Mouse (Mus musculus) cerebellum, postnatal 36 days (tissue): ENCODE measurements at regions not wholly inside any gene's neighbourhood (a gene's known extent, or its start where the extent isn't known, plus 50 kb on each side); places are given as distances from the start of the nearest gene placed in this dataset.

Experiments
- DNase-seq, 2 experiments: peaks; one replicate each; pipeline ENCODE4 v3.0.0; 2021 to 2022; ENCODE audit warnings: mixed read lengths in 2 of 2

DNA sequence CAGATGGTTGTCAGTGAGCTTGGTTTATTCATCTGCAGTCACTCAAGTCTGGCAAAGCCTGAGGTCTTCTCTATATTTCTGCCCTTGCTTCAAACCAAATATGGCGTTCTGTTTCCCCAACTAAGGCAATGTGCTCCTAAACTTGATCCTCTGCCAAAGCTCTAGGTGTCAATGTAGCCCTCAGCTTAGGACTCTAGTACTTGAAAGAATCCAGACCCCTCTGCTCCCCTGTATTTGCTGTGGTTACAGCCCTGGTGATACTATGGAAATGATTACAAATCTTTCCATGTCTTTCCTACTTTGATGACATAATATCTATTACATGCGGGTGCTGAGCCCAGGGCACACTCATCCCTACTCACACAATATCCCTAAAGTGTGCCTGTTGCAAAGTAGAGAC lies 672.9 kb upstream of the Tbl1xr1 start:
- no peak for DNase-seq

- DNase-seq = no peak
Measured at GRCm38 (mm10) chr3:21404058-21404457, 672.4 kb upstream of the Tbl1xr1 start.

DNA sequence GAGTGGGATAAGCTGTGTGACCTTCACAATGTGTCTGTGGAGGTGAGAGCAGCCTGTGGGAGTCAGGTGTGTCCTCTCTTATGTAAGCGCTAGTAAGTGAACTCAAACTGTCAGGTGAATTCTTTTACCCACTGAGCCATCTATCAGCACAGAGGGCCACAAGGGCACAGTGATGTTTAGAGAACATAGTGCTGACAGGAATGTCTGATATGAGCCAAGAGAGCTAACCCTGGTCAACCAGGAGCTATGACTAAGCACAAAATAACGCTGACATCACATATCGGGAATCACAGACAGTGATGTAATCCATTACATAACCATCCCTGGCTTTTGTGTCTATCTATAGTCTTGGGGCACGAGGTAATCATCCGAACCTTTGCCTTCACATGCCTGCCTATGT lies 669.4 kb upstream of the Tbl1xr1 start:
- no peak for DNase-seq

GRCm38 (mm10) chr3:21412010-21412409 lies 664.4 kb upstream of the Tbl1xr1 start:
- DNase-seq = no peak

GRCm38 (mm10) chr3:21423139-21423538 lies 653.3 kb upstream of the Tbl1xr1 start:
- no peak for DNase-seq

DNA sequence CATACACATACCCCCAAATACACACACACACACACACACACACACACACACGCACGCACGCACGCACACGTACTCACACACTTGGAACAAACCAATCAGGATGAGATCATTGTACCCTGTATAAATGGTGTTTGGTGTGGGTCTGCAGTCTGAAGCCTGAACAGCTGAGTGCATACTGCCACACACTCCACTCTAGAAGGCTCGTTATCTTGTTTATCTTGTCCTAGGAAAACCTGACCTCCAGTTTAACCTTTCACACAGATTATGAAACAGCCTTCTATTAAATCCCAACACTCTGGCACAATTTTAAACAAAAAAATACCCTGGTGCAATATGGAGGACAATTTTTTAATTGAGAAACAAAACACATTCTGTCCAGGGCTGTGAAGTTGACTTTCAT lies 649.9 kb upstream of the Tbl1xr1 start:
- no peak for DNase-seq

- DNase-seq = no peak
Measured at GRCm38 (mm10) chr3:21427408-21428031, 648.9 kb upstream of the Tbl1xr1 start.

DNA sequence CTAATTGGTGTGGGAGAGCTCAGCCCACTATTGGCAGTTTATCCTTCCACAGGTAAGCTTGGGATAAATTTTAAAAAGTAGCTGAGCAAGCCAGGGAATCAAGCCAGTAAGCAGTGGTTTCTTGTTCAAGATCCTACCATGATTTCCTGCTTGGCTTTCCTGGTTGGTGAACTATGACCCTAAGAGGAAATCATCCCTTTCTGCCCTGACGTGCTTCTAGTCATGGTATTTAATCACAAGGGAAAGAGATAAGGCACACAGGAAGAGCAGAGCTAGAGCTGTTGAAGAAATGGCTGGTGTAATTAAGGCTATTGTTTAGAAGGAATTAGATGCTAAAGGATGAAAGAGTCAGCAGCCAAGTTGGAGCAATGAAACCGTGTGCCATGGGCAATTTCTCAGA lies 648.3 kb upstream of the Tbl1xr1 start:
- no peak for DNase-seq

- no peak for DNase-seq
Measured at GRCm38 (mm10) chr3:21464245-21464644, 612.2 kb upstream of the Tbl1xr1 start.

DNA sequence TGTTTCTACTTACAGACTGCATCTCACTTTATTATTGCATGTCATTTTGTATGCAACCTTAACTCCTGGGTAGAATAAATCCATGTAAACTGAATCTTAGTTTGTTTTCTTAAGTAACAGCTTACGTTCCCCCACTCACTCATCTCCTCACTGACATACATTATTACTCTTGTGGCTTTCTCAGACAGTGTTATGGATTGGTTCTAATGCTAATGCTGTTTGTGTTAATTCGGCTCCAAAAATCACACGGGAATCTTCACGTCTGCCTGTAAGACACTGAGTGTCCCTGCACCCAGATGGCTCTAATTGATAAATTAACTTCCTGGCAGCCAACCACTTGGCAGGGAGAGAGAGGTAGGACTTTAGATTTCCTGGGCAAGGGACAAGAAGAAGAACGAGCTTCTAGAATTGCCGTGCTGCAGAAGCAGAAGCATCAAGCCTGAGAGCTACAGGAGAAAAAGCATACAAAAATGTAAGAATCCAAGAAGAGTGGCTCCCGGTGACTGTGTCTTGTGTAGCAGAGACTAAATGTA lies 610.3 kb upstream of the Tbl1xr1 start:
- DNase-seq = peak; percentile 11 to 26

GRCm38 (mm10) chr3:21477366-21477765 lies 599.1 kb upstream of the Tbl1xr1 start:
- DNase-seq = no peak

DNA sequence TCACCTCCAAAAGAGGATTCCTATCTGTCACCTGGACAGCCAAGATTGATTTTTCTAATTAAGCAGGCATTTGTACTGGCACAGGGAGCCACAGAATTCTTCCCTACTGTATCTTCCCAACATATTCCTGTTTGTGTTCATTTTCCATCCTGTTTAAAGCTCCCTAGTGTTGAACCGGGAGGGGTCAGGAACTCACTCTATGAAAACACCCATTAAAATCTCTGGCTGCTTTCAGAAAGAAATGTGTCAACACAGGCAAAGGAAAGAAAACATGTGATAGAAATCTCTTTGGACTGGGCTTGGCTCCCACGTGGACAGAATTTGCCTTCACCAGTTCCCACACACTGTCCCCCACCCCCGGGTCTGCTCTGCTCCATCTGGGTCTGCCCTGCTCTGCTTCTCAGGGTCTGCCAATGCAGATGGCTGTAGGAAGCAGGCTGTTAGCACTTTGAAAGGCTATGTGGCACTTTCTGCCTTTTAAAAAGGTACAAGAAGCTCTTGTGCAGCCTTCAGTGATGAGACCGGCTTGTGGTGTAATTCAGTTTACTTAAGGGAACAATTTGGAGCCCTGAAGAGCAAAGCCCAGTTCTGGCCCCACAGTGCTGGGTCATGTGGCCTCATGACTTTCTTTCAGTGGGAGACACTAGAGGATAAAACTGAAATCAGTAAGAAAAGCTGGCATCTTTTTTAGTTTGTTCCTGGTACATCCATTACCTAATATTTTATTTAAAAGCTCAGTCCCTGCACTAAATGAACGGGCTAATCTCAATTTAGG lies 597.2 kb upstream of the Tbl1xr1 start:
- DNase-seq = peak in 1 of 2 experiments; percentile 6

DNA sequence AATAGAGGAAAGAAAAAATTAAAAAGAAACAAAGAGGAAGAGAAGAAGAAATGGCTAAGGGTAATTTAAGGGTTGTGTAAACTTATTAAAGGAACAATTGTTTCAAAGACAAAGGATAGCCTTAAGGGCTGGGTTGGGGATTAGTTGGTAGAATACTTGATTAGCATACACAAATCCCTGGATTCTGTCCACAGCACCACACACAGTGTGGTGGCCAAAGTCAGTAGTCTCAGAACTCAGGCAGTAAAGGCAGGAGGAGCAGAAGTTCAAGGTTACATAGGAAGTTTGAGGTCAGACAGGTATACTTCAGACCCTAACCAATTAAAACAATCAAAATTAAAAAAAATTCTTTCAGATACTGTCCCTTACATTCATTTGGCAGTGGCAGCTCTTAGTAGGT lies 596.6 kb upstream of the Tbl1xr1 start:
- no peak for DNase-seq

GRCm38 (mm10) chr3:21484052-21484451 lies 592.4 kb upstream of the Tbl1xr1 start:
- DNase-seq = no peak

DNA sequence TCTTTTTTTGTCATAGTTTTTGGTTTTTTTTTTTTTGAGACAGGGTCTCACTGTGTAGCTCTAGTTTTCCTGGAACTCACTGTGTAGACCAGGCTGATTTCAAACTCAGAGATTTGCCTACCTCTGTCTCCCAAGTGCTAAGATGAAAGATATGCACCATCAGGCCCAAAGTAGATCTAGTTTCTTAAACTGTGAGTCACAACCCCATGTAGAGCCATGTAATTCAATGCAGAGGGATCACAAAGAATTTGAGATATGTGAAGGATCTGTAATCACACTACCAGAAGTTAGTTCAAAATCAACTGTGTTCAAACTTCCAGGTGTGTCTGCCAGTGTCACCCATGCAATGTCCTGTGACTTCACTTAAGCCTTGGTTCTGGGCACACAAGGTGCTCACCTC lies 591.0 kb upstream of the Tbl1xr1 start:
- no peak for DNase-seq

GRCm38 (mm10) chr3:21489547-21489946 lies 586.9 kb upstream of the Tbl1xr1 start:
- no peak for DNase-seq

DNA sequence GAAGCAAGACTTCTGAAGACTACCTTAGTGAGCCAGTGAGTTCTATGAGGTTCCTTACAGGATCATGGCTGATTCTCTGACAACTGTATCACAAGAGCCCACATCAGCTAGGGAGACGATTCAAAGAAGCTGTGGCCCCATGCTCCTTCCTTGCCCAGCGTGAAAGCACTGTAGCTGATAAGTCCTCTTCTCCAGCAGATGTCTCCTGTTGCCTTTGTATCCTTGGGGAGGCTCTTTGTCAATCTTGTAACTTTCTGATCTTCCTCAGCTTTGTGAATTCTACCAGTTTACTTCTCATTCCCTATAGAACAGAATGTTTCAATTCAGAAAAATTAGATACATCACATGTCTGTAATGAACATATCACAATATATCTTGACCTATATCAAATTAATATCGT lies 584.0 kb upstream of the Tbl1xr1 start:
- DNase-seq = no peak

DNA sequence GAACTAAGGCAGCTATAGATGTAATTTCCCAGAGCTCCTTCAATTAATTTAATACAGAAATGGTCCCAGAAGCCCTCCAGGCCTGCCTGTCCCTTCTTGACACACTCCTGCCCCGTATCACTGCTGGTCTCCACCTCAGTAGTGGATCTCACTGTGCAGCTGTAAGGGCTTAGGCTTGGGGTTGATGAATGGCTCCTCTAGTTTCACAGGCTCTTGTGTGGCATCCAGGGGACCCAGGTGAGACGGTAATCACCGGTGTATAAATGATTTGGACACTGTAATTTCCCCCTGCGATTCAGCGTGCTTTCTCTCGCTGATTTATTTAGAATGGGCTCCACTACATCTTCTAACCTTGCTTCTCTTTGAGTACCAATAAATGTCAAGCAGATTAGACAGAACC lies 583.1 kb upstream of the Tbl1xr1 start:
- DNase-seq = no peak

DNA sequence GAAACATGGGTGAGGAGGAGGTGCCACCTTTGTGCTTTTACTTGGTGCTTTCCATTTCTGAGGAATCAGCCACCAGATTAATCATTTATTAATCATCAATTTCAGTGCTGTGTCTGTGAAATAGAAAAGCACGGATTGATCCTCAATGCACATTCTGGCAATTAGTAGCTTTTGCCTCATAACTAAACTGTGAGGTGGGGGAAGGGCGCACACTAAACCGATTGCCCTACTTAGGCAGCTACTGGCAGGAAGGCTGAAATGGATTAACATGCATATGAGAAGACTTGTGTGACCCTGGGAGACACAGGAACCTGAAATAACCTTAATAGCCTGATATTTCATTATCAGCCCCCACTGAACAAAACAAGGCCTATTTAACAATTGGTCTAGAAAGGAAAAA lies 581.5 kb upstream of the Tbl1xr1 start:
- DNase-seq = peak in 1 of 2 experiments; percentile 7

- no peak for DNase-seq
Measured at GRCm38 (mm10) chr3:21495651-21496050, 580.8 kb upstream of the Tbl1xr1 start.

DNA sequence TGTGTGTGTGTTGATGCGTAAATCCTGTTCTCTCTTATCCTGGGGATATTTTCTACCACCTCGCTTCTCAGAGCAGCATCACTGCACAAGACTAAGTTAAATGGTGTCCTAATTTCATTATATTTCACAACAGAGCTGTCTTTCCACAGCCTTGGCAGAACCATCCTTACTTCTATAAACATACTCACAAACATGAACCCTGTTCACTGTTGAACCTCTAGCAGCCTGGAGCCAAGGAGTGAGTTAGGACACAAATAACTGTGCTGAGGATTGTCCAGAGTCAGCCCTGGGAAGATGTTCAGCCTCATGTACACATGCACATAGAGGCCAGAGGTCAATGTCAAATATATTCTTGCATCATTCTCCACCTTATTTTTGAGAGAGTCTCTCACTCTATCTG lies 580.3 kb upstream of the Tbl1xr1 start:
- DNase-seq = no peak

- DNase-seq = no peak
Measured at GRCm38 (mm10) chr3:21497011-21497410, 579.4 kb upstream of the Tbl1xr1 start.

DNA sequence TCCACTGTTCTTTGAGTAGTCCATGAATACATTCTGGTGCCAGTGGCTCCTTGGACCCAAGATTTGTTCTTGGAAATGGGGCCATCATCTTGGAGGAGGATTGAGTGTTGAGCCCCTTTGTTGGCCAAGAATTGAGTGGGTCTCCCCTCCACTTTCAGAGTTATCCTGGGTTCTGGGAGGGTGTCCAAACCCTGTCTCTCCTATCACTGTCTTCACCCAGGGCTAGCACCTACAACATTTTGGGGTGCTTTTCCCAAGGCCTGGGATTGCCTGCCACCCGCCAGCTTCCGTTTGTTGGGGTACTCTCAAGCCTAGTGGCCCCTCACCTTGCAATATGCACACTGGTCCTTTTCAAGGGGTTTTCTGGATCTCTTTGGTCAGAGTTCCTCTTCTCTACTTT lies 568.8 kb upstream of the Tbl1xr1 start:
- DNase-seq = no peak

DNA sequence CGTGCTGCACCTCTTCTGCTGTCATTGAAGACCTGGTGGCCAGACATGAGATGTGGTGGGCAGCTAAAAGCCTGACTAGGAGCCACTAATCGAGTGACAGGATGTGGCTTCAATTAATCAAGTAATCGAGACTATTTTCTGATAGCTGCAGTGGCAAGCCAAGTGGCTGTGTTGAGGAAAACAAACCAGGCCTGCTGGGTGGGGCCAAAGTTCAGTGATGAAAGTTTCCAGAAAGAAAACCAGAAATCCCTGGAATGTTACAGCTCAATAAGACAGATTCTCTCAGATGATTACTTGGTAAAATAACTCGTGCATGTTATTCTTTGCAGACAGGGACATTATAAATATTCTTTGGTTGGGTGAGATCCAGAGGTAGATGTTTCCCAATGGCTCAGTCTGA lies 564.4 kb upstream of the Tbl1xr1 start:
- DNase-seq = no peak
